Mouse (Mus musculus): ENCODE data around the gene Ngly1. TPM values are rescaled to one million over a fixed set of nuclear protein-coding genes. Genes with fewer than 3 reads are reported as not detected.

The Ngly1 gene
- polyA plus RNA-seq (2016; fragmentation: Nextera tagmentation; extraction: Ambion mirVana) = 26.0 and 26.1 TPM in 2 replicates

GRCm38 (mm10) chr14:16249171-16249874 is at the start of gene Ngly1, which contains the start of gene Oxsm:
Gene Ngly1, plus strand, starts transcription at chr14:16249280.
Gene Oxsm, minus strand, starts transcription at chr14:16249808.
- peak within 1 kb of the TSS; percentile 85 for H3K9ac ChIP-seq (replicated peaks)
- peaks cover 10% of the 10 kb centered on the region for H3K4me1 ChIP-seq
- H3K36me3 ChIP-seq = no peaks in the 10 kb centered on the region
- H3K4me3 ChIP-seq = peak within 1 kb of the TSS; percentile 70
- H3K4me2 ChIP-seq (replicated peaks) = peak within 1 kb of the TSS; percentile 84
- H3K9me3 ChIP-seq = no peaks in the 10 kb centered on the region
- WGBS = under 1% methylated on average over 65 of the region's 65 CpGs
- no peaks in the 10 kb centered on the region for H3K27me3 ChIP-seq
- peak within 1 kb of the TSS; percentile 76 for H3K27ac ChIP-seq (replicated peaks)
- peak; percentile 99 for ATAC-seq (ENCODE audit: low FRiP score, low read depth)

GRCm38 (mm10) chr14:16200220-16200912 is 48.7 kb upstream of the Ngly1 start:
- Histone ChIP-seq H3K9ac (replicated peaks) (no peak overlapping the region), H3K4me3 (no peak overlapping the region)
- ATAC-seq (ENCODE audit: low FRiP score, low read depth) = peak; percentile 21

GRCm38 (mm10) chr14:16200969-16201638 is 48.0 kb upstream of the Ngly1 start:
- Histone ChIP-seq H3K27me3 (no peaks in the 10 kb centered on the region), H3K9me3 (no peaks in the 10 kb centered on the region), H3K27ac (replicated peaks) (peak overlapping the region; percentile 84), H3K36me3 (no peaks in the 10 kb centered on the region), H3K4me2 (replicated peaks) (peak overlapping the region; percentile 29), H3K4me3 (no peak overlapping the region), H3K4me1 (peaks cover 17% of the 10 kb centered on the region), H3K9ac (replicated peaks) (no peak overlapping the region)
- peak; percentile 98 for ATAC-seq (ENCODE audit: low FRiP score, low read depth)
- 11% methylated on average over 8 of the region's 8 CpGs for WGBS

More at GRCm38 (mm10) chr14:16200220-16200912, 48.7 kb upstream of the Ngly1 start:
- Histone ChIP-seq H3K27me3 (no peaks in the 10 kb centered on the region), H3K9me3 (no peaks in the 10 kb centered on the region), H3K36me3 (no peaks in the 10 kb centered on the region), H3K4me2 (replicated peaks) (peak overlapping the region; percentile 29), H3K27ac (replicated peaks) (peak overlapping the region; percentile 84), H3K4me1 (peaks cover 17% of the 10 kb centered on the region)
- 15% methylated on average over 6 of the region's 6 CpGs for WGBS

GRCm38 (mm10) chr14:16201673-16202072 is 47.4 kb upstream of the Ngly1 start:
- Histone ChIP-seq H3K4me3 (no peak overlapping the region), H3K4me1 (peaks cover 17% of the 10 kb centered on the region), H3K27ac (replicated peaks) (peak overlapping the region; percentile 84), H3K4me2 (replicated peaks) (no peak overlapping the region), H3K9me3 (no peaks in the 10 kb centered on the region), H3K27me3 (no peaks in the 10 kb centered on the region), H3K9ac (replicated peaks) (no peak overlapping the region), H3K36me3 (no peaks in the 10 kb centered on the region)
- WGBS = 44% methylated on average over 3 of the region's 3 CpGs
- ATAC-seq (ENCODE audit: low FRiP score, low read depth) = peak; percentile 24; the same call in 1 of the 2 replicates

GRCm38 (mm10) chr14:16207722-16208121 is 41.4 kb upstream of the Ngly1 start:
- Histone ChIP-seq H3K4me1 (no peaks in the 10 kb centered on the region), H3K9me3 (no peaks in the 10 kb centered on the region), H3K36me3 (no peaks in the 10 kb centered on the region), H3K9ac (replicated peaks) (no peak overlapping the region), H3K27me3 (no peaks in the 10 kb centered on the region), H3K27ac (replicated peaks) (no peak overlapping the region), H3K4me3 (no peak overlapping the region), H3K4me2 (replicated peaks) (no peak overlapping the region)
- ATAC-seq (ENCODE audit: low FRiP score, low read depth) = peak; percentile 38; the same call in 1 of the 2 replicates

GRCm38 (mm10) chr14:16219015-16219414 is 30.1 kb upstream of the Ngly1 start:
- ATAC-seq (ENCODE audit: low FRiP score, low read depth) = no peak
- no peak overlapping the region for H3K4me2 ChIP-seq (replicated peaks)
- no peaks in the 10 kb centered on the region for H3K4me1 ChIP-seq
- no peaks in the 10 kb centered on the region for H3K36me3 ChIP-seq
- H3K27ac ChIP-seq (replicated peaks) = no peak overlapping the region
- H3K9ac ChIP-seq (replicated peaks) = no peak overlapping the region
- WGBS = 59% methylated on average over 2 of the region's 2 CpGs
- H3K4me3 ChIP-seq = no peak overlapping the region
- no peaks in the 10 kb centered on the region for H3K27me3 ChIP-seq
- no peaks in the 10 kb centered on the region for H3K9me3 ChIP-seq

GRCm38 (mm10) chr14:16229395-16229794 is 19.7 kb upstream of the Ngly1 start:
- no peak overlapping the region for H3K9ac ChIP-seq (replicated peaks)
- no peak overlapping the region for H3K4me2 ChIP-seq (replicated peaks)
- H3K36me3 ChIP-seq = no peaks in the 10 kb centered on the region
- H3K27ac ChIP-seq (replicated peaks) = no peak overlapping the region
- WGBS = 92% methylated on average over 2 of the region's 2 CpGs
- H3K4me1 ChIP-seq = no peaks in the 10 kb centered on the region
- H3K9me3 ChIP-seq = no peaks in the 10 kb centered on the region
- no peaks in the 10 kb centered on the region for H3K27me3 ChIP-seq
- ATAC-seq (ENCODE audit: low FRiP score, low read depth) = no peak
- no peak overlapping the region for H3K4me3 ChIP-seq

- no peak overlapping the region for H3K4me3 ChIP-seq
- no peaks in the 10 kb centered on the region for H3K9me3 ChIP-seq
These were observed 18.5 kb upstream of the Ngly1 start for GRCm38 (mm10) chr14:16230581-16230980.

GRCm38 (mm10) chr14:16233515-16233914 is 15.6 kb upstream of the Ngly1 start:
- H3K27ac ChIP-seq (replicated peaks) = no peak overlapping the region
- no peak overlapping the region for H3K4me2 ChIP-seq (replicated peaks)
- no peaks in the 10 kb centered on the region for H3K36me3 ChIP-seq
- H3K27me3 ChIP-seq = no peaks in the 10 kb centered on the region
- H3K9ac ChIP-seq (replicated peaks) = no peak overlapping the region
- 32% methylated on average over 1 of the region's 1 CpGs for WGBS
- no peak; the same call in 1 of the 2 replicates for ATAC-seq (ENCODE audit: low FRiP score, low read depth)
- 0 out of 2 replicates have a peak, but pooled peaks cover 8% of the 10 kb centered on the region for H3K9me3 ChIP-seq
- no peaks in the 10 kb centered on the region for H3K4me1 ChIP-seq
- H3K4me3 ChIP-seq = no peak overlapping the region

More at GRCm38 (mm10) chr14:16230581-16230980, 18.5 kb upstream of the Ngly1 start:
- H3K27ac ChIP-seq (replicated peaks) = no peak overlapping the region
- no peak overlapping the region for H3K4me2 ChIP-seq (replicated peaks)
- no peaks in the 10 kb centered on the region for H3K27me3 ChIP-seq
- no peak overlapping the region for H3K9ac ChIP-seq (replicated peaks)
- ATAC-seq (ENCODE audit: low FRiP score, low read depth) = no peak
- no peaks in the 10 kb centered on the region for H3K4me1 ChIP-seq
- no peaks in the 10 kb centered on the region for H3K36me3 ChIP-seq

- H3K4me1 ChIP-seq = no peaks in the 10 kb centered on the region
- H3K36me3 ChIP-seq = no peaks in the 10 kb centered on the region
- H3K9ac ChIP-seq (replicated peaks) = no peak overlapping the region
- WGBS = 75% methylated on average over 3 of the region's 3 CpGs
- no peak for ATAC-seq (ENCODE audit: low FRiP score, low read depth)
- no peak overlapping the region for H3K27ac ChIP-seq (replicated peaks)
- H3K9me3 ChIP-seq = 0 out of 2 replicates have a peak, but pooled peaks cover 8% of the 10 kb centered on the region
- H3K4me2 ChIP-seq (replicated peaks) = no peak overlapping the region
- no peak overlapping the region for H3K4me3 ChIP-seq
- H3K27me3 ChIP-seq = no peaks in the 10 kb centered on the region
These were observed 12.6 kb upstream of the Ngly1 start for GRCm38 (mm10) chr14:16236466-16236865.

- Histone ChIP-seq H3K27ac (replicated peaks) (no peak overlapping the region), H3K27me3 (no peaks in the 10 kb centered on the region), H3K4me2 (replicated peaks) (peak overlapping the region; percentile 62), H3K36me3 (no peaks in the 10 kb centered on the region), H3K9ac (replicated peaks) (no peak overlapping the region), H3K9me3 (0 out of 2 replicates have a peak, but pooled peaks cover 6% of the 10 kb centered on the region), H3K4me3 (peak overlapping the region; percentile 50; the same call in 1 of the 2 replicates), H3K4me1 (peaks cover 10% of the 10 kb centered on the region; the same call in 1 of the 2 replicates)
- 97% methylated on average over 10 of the region's 10 CpGs for WGBS
- no peak for ATAC-seq (ENCODE audit: low FRiP score, low read depth)
These were observed 6.8 kb upstream of the Ngly1 start for GRCm38 (mm10) chr14:16242193-16242815.
